Mouse (Mus musculus) heart, embryonic 14.5 days (tissue): ENCODE results near the gene Fbrsl1. TPM values are rescaled to one million over a fixed set of nuclear protein-coding genes. Genes with fewer than 3 reads are reported as not detected.

Experiments used
- ATAC-seq: fragments of 200-750 bp; cut with Nextera tagmentation; 2 replicates; pipeline ENCODE4 v1.8.0; 2017; ENCODE audit warnings: low read depth, moderate TSS enrichment; ENCODE audit not compliant: insufficient number of reproducible peaks, insufficient read depth, low FRiP score
- H3K27ac ChIP-seq, 2 experiments: fragments of 200-500 bp in 1 of 2; fragments of 300-500 bp in 1 of 2; sonication (generic) in 1 of 2; replicated peaks in 1 of 2; 2 replicates each; pipeline ENCODE4 v1.5.1; 2012 to 2014; ENCODE audit warnings: low read depth in 2 of 2, low read length in 2 of 2, control low read depth in 1 of 2, mild to moderate bottlenecking in 1 of 2, mixed read lengths in 1 of 2; ENCODE audit not compliant: control insufficient read depth in 1 of 2, insufficient read depth in 1 of 2
- H3K27me3 ChIP-seq: fragments of 300-500 bp; sonication (generic); 2 replicates; pipeline ENCODE4 v1.6.1; 2014; ENCODE audit warnings: mild to moderate bottlenecking, low read length, control low read depth; ENCODE audit not compliant: control insufficient read depth, insufficient read depth
- H3K36me3 ChIP-seq: fragments of 300-500 bp; sonication (generic); 2 replicates; pipeline ENCODE4 v1.6.1; 2014; ENCODE audit warnings: mild to moderate bottlenecking, control low read depth, low read length, mixed read lengths; ENCODE audit not compliant: control insufficient read depth, insufficient read depth
- H3K4me1 ChIP-seq, 2 experiments: fragments of 200-500 bp in 1 of 2; fragments of 300-500 bp in 1 of 2; sonication (generic) in 1 of 2; 2 replicates each; pipeline ENCODE4 v1.6.1; 2012 to 2014; ENCODE audit warnings: low read length in 2 of 2, control low read depth in 1 of 2, mixed read lengths in 1 of 2; ENCODE audit not compliant: control insufficient read depth in 2 of 2, insufficient read depth in 2 of 2
- H3K4me2 ChIP-seq: fragments of 300-500 bp; sonication (generic); 2 replicates; pipeline ENCODE4 v1.6.1; 2014; ENCODE audit warnings: mild to moderate bottlenecking, low read length
- H3K4me3 ChIP-seq, 2 experiments: fragments of 200-500 bp in 1 of 2; fragments of 300-500 bp in 1 of 2; sonication (generic) in 1 of 2; 2 replicates each; pipeline ENCODE4 v1.5.1; 2012 to 2014; ENCODE audit warnings: low read length in 2 of 2, mild to moderate bottlenecking in 2 of 2, control low read depth in 1 of 2, low read depth in 1 of 2, moderate library complexity in 1 of 2; ENCODE audit not compliant: control insufficient read depth in 1 of 2, insufficient read depth in 1 of 2
- H3K9ac ChIP-seq: fragments of 300-500 bp; sonication (generic); 2 replicates; pipeline ENCODE4 v1.6.1; 2014; ENCODE audit warnings: mild to moderate bottlenecking, low read length
- H3K9me3 ChIP-seq: fragments of 300-500 bp; sonication (generic); 2 replicates; pipeline ENCODE4 v1.6.1; 2016; ENCODE audit warnings: low read length, control low read depth; ENCODE audit not compliant: control insufficient read depth
- WGBS: fragments of 180-500 bp; shearing (Covaris S2); extraction: QIAGEN DNeasy Blood & Tissue Kit; methylation state at CpG from one replicate; pipeline ENCODE4 v1.1.7; 2014; 5-methylcytosine and 5-hydroxymethylcytosine counted together
- polyA plus RNA-seq: library from polyadenylated mRNA; unstranded; fragments of >200 nt; fragmentation: Nextera tagmentation; extraction: Ambion mirVana; gene quantifications from 2 replicates; pipeline ENCODE4 v1.2.1, GENCODE M21; 2014

The Fbrsl1 gene
- polyA plus RNA-seq, 1 experiment from 2014 or later: 13.5 TPM

DNA sequence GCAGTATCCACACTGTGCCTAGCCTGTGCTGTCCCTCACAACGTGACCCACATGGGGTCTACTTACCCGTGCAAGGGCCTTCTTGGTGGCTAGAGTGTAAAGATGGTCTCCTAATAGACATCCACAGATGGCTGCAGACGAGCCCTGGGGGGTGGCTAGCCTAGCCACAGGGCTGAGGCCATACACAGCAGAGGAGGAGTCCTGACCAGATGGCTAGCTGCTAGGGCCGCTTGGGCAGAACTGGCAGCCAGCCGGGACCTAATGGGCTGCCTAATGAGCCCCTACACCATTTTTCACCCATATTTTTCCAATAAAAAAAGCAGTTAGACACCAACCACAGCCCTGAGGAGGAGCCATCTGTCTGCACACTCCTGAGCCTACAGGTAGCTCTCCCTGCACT lies 55.6 kb downstream of the Fbrsl1 start:
- H3K27me3 ChIP-seq: no peaks in the 10 kb centered on the region
- H3K9ac ChIP-seq: no peak overlapping the region
- peaks cover 5 to 11% of the 10 kb centered on the region in 2 experiments for H3K4me1 ChIP-seq
- WGBS: 79% methylated on average over 5 of the region's 5 CpGs
- H3K4me2 ChIP-seq: no peak overlapping the region
- ATAC-seq: no peak
- H3K9me3 ChIP-seq: no peaks in the 10 kb centered on the region
- no peaks in the 10 kb centered on the region for H3K36me3 ChIP-seq
- H3K27ac ChIP-seq: no peak overlapping the region
- H3K4me3 ChIP-seq: no peak overlapping the region

DNA sequence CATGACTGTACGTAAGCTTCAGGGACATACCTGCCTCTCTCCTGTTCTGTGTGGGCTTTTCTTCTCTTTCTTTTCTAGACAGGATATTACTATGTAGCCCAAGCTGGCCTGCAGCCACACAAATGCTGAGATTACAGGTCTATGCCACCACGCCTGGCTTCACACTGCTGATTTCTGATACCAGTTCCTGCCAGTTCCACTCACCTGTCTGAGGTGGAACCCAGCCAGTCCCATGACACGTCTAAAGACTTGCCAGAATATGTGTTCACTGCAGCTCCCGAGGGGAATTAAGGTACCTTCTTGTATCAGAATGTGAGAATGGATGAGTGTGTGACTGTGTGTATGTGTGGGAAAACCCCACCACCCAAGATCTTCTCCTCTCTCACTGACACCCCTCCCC lies 57.7 kb downstream of the Fbrsl1 start:
- no peak overlapping the region for H3K27ac ChIP-seq

DNA sequence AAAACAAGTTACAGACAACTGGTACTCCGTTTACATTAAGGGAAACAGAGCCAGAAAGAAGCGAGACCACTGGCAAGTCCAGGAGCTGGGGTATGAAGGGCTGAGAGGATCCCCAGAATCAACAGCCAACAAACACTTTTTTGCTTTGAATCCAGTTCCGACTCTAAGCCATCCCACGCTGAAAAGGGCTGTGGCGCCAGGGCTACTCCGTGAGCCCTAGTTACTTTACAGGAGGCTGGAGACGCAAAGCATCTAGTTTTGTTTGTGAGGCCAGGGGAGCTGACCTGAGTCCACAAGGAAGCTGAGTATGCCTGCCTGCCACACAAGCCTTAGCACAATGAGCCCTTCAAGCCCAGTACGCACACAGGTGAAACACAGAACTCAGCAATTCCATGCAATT lies 61.0 kb downstream of the Fbrsl1 start:
- no peak overlapping the region for H3K27ac ChIP-seq
- H3K36me3 ChIP-seq: no peaks in the 10 kb centered on the region
- no peaks in the 10 kb centered on the region for H3K27me3 ChIP-seq
- H3K9ac ChIP-seq: peak overlapping the region; percentile 75
- H3K9me3 ChIP-seq: no peaks in the 10 kb centered on the region
- H3K4me1 ChIP-seq: peaks cover 10 to 22% of the 10 kb centered on the region in 2 experiments
- peak overlapping the region; percentile 62 to 75 for H3K4me3 ChIP-seq
- peak overlapping the region; percentile 93 for H3K4me2 ChIP-seq
- ATAC-seq: no peak
- 20% methylated on average over 8 of the region's 8 CpGs for WGBS

More for the DNA sequence above, 57.7 kb downstream of the Fbrsl1 start:
- H3K4me2 ChIP-seq: no peak overlapping the region
- H3K9me3 ChIP-seq: no peaks in the 10 kb centered on the region
- WGBS: 86% methylated on average over 4 of the region's 4 CpGs
- H3K36me3 ChIP-seq: no peaks in the 10 kb centered on the region
- no peak overlapping the region for H3K9ac ChIP-seq
- no peak for ATAC-seq
- H3K4me3 ChIP-seq: no peak overlapping the region
- H3K4me1 ChIP-seq: peaks cover 10 to 18% of the 10 kb centered on the region in 2 experiments
- H3K27me3 ChIP-seq: no peaks in the 10 kb centered on the region

DNA sequence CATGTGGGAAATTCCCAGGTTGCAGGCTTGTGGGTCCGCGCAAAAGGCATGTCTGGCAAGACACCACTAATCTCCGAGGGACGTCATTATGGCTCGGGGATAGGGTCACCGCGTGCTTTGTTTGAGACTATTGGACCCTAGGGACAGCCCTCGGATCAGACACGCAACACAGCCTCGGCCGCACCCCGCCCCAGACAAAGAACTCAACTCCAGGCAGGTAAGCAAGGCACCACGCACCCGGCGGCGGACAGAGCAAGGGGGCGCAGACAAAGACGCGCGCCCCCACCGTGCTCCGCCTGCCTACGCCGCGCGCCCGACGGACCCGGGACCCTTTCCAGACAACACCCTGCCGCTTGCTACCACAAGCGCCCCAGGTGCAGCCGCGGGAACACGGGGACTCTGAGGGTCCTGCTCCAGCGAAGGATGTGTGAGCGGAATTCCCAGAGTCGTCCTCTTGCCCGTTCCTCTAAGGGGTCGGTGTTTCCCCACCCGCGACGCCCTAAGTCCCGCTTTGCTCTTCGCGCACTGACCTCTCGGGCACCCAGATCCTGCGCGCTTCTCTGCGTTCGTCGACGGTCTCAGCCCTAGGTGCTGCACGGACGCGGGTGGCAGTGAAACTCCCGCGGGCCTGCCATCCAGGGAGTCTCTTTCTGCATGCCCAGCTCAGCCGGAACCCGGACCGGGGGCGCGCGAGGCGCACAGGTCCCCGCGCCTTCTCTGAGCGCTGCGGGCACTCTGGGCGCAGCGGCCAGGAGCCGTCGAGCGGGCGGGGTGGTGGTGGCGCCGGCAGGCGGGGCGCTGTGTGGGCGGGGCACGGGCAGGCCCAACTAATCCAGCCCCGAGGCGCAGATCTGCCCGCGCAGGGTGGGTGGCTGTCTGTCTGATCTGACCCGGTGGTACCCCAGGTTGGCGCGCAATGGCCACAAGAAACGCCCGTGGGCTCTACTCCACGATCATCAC lies 61.7 kb downstream of the Fbrsl1 start:
- peak overlapping the region; percentile 62 to 75 for H3K4me3 ChIP-seq
- under 1% methylated on average over 90 of the region's 90 CpGs for WGBS
- H3K27ac ChIP-seq: no peak overlapping the region
- H3K4me2 ChIP-seq: peak overlapping the region; percentile 93
- H3K4me1 ChIP-seq: peaks cover 10 to 22% of the 10 kb centered on the region in 2 experiments
- ATAC-seq: peak; percentile 80
- H3K36me3 ChIP-seq: no peaks in the 10 kb centered on the region
- no peaks in the 10 kb centered on the region for H3K9me3 ChIP-seq
- H3K9ac ChIP-seq: peak overlapping the region; percentile 75
- no peaks in the 10 kb centered on the region for H3K27me3 ChIP-seq

DNA sequence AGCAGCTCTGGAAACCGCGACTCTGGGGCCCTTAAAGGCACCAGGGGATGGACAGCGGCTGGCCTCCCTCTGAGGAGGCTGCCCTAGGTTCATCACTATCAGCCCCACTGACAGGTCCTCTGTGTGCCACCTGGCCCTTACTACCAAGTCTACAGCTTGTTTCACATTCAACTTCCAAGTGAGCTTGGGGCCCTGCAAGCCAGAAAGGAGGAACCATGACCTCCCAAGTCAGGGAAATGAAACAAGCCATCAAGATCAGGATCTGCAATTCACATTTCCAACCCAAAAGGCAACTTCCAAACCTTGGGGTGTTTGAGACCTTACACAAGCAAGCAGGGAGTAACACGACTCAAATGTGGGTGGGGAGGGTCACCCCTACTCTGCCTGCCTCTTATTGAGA lies 63.0 kb downstream of the Fbrsl1 start:
- no peaks in the 10 kb centered on the region for H3K36me3 ChIP-seq
- H3K4me3 ChIP-seq: no peak overlapping the region
- H3K27ac ChIP-seq: no peak overlapping the region
- 0 out of 2 replicates have a peak overlapping the region, but pooled peaks have one; percentile 3 for H3K4me2 ChIP-seq
- H3K4me1 ChIP-seq: peaks cover 9 to 22% of the 10 kb centered on the region in 2 experiments
- no peak overlapping the region for H3K9ac ChIP-seq
- H3K9me3 ChIP-seq: no peaks in the 10 kb centered on the region
- WGBS: 46% methylated on average over 4 of the region's 4 CpGs
- H3K27me3 ChIP-seq: no peaks in the 10 kb centered on the region
- ATAC-seq: no peak

DNA sequence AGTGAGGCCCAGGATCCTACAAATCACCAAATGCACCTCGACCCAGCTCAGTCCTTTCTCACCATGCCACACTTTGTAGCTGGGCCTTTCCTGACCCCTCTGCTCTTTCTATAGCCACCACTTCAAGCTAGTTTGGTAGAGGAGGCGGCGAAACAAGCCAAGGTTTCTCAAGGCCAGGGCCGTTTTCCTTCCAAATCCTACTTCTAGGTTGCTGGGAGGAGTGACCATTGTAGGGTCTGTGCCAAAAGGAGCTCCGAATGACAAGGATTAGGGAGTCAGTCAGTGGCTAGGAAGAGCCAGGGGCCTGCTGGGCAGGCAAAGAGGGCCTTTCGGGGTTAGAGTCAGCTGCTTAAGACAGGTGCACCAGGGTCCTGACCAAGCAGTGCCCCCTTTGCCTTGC lies 63.8 kb downstream of the Fbrsl1 start:
- WGBS: 81% methylated on average over 6 of the region's 6 CpGs
- H3K36me3 ChIP-seq: peaks cover 2% of the 10 kb centered on the region; the same call in 1 of the 2 replicates
- H3K9ac ChIP-seq: no peak overlapping the region
- ATAC-seq: no peak
- no peaks in the 10 kb centered on the region for H3K27me3 ChIP-seq
- H3K4me2 ChIP-seq: no peak overlapping the region
- no peaks in the 10 kb centered on the region for H3K9me3 ChIP-seq
- H3K27ac ChIP-seq: no peak overlapping the region
- no peak overlapping the region for H3K4me3 ChIP-seq
- peaks cover 5 to 14% of the 10 kb centered on the region in 2 experiments for H3K4me1 ChIP-seq

DNA sequence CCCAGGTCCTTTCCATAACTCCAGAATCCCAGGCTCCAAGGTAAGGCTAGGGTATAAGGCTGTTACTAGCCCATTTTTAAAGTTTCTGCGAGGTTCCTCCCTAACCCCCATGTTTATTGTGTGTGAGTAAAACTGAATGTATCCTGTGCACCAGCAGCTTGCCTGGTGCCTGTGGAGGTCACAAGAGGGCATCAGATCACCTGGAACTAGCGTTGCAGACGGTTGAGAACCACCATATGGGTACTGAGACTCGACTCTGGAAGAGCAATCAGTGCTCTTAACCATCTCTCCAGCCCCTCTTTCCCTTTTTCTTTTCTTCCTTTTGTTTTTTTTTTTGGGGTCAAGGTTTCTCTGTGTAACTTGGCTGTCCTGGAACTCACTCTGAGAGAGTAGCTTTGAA lies 68.5 kb downstream of the Fbrsl1 start:
- Histone ChIP-seq H3K36me3 (peaks cover 41% of the 10 kb centered on the region), H3K27ac (no peak overlapping the region)
- WGBS: 84% methylated on average over 4 of the region's 4 CpGs

More for the DNA sequence above, 68.5 kb downstream of the Fbrsl1 start:
- Histone ChIP-seq H3K27me3 (no peaks in the 10 kb centered on the region), H3K4me2 (no peak overlapping the region), H3K9ac (no peak overlapping the region), H3K9me3 (no peaks in the 10 kb centered on the region), H3K4me3 (no peak overlapping the region), H3K4me1 (no peaks in the 10 kb centered on the region)
- ATAC-seq: no peak
